Mouse (Mus musculus) midbrain, embryonic 13.5 days (tissue): ENCODE results near the gene Pkdrej. TPM values are rescaled to one million over a fixed set of nuclear protein-coding genes. Genes with fewer than 3 reads are reported as not detected.
"Not testable (repeated sequence)": the region's sequence is repeated elsewhere in the genome, so short reads cannot be mapped to it uniquely, and the experiment has no call there.

ENCODE experiments used
- ATAC-seq: fragments of 200-750 bp; cut with Nextera tagmentation; 2 replicates; pipeline ENCODE4 v1.8.0; 2017; ENCODE audit warnings: mild to moderate bottlenecking, moderate TSS enrichment, moderate library complexity
- H3K27ac ChIP-seq: fragments of 300-500 bp; sonication (generic); 2 replicates; pipeline ENCODE4 v1.5.1; 2015; ENCODE audit warnings: inconsistent platforms, mild to moderate bottlenecking, moderate library complexity
- H3K27me3 ChIP-seq: fragments of 300-500 bp; sonication (generic); 2 replicates; pipeline ENCODE4 v1.6.1; 2015; ENCODE audit warnings: mild to moderate bottlenecking, inconsistent platforms
- H3K36me3 ChIP-seq: fragments of 300-500 bp; sonication (generic); 2 replicates; pipeline ENCODE4 v1.6.1; 2015; ENCODE audit warnings: mild to moderate bottlenecking, inconsistent platforms
- H3K4me1 ChIP-seq: fragments of 300-500 bp; sonication (generic); replicated peaks from 2 replicates; pipeline ENCODE4 v1.6.1; 2015; ENCODE audit warnings: inconsistent platforms
- H3K4me2 ChIP-seq: fragments of 300-500 bp; sonication (generic); replicated peaks from 2 replicates; pipeline ENCODE4 v1.6.1; 2015; ENCODE audit warnings: moderate library complexity, mild to moderate bottlenecking, inconsistent platforms
- H3K4me3 ChIP-seq: fragments of 300-500 bp; sonication (generic); replicated peaks from 2 replicates; pipeline ENCODE4 v1.5.1; 2015; ENCODE audit warnings: mild to moderate bottlenecking, inconsistent platforms
- H3K9ac ChIP-seq: fragments of 300-500 bp; sonication (generic); replicated peaks from 2 replicates; pipeline ENCODE4 v1.6.1; 2015; ENCODE audit warnings: mild to moderate bottlenecking, inconsistent platforms
- H3K9me3 ChIP-seq: fragments of 300-500 bp; sonication (generic); 2 replicates; pipeline ENCODE4 v1.6.1; 2016; ENCODE audit warnings: mild to moderate bottlenecking, inconsistent platforms
- WGBS: fragments of 180-500 bp; shearing (Covaris S2); methylation state at CpG from one replicate; pipeline ENCODE4 v1.1.7; 2015; 5-methylcytosine and 5-hydroxymethylcytosine counted together
- polyA plus RNA-seq: library from polyadenylated mRNA; unstranded; fragments of >200 nt; fragmentation: Nextera tagmentation; extraction: Ambion mirVana; gene quantifications from 2 replicates; pipeline ENCODE4 v1.2.1, GENCODE M21; 2015

Gene Pkdrej
- polyA plus RNA-seq, 1 experiment from 2014 or later: 0.03 TPM

DNA sequence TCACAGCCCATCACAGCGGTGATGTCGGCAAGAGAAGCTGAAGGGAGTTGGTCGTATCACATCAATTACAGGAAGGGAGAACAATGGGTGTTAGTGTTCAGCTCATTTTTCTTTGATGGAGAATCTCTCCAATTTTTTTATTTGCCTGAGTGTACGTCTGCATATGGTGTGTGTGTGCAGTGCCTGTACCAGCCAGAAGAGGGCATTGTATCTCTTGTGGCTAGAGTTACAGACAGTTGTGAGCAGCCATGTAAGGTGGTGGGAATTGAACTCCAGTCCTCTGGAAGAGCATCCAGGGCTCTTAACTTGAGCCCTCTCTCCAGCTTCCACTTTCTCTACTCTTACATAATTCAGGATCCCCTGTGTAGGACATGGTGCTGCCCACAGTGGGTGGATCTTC, 38.4 kb downstream of the Pkdrej start:
- no peak overlapping the region for H3K4me3 ChIP-seq
- no peaks in the 10 kb centered on the region for H3K4me1 ChIP-seq
- no peaks in the 10 kb centered on the region for H3K36me3 ChIP-seq
- H3K9ac ChIP-seq: no peak overlapping the region
- WGBS: 92% methylated on average over 4 of the region's 4 CpGs
- H3K4me2 ChIP-seq: no peak overlapping the region
- H3K27ac ChIP-seq: no peak overlapping the region
- ATAC-seq: no peak
- no peaks in the 10 kb centered on the region for H3K27me3 ChIP-seq
- H3K9me3 ChIP-seq: no peaks in the 10 kb centered on the region

DNA sequence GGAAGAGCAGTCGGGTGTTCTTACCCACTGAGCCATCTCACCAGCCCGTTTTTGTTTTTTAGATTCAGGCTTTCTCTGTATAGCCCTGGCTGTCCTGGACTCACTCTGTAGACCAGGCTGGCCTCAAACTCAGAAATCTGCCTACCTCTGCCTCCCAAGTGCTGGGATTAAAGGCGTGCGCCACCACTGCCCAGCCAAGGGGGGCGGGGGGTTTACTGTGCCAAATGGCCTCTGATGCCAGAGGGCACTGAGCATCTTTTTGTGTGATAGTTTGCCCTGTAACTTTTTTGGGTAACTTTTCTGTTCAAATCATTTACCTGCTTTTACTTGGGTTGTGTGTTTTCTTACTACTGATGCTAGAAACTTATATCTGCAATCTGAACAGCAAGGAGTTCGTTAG, 42.6 kb downstream of the Pkdrej start:
- not testable (repeated sequence) for H3K36me3 ChIP-seq, ATAC-seq, H3K4me1 ChIP-seq, H3K27me3 ChIP-seq, H3K27ac ChIP-seq, H3K9ac ChIP-seq, H3K9me3 ChIP-seq, H3K4me3 ChIP-seq, H3K4me2 ChIP-seq
- 90% methylated on average over 6 of the region's 6 CpGs for WGBS

DNA sequence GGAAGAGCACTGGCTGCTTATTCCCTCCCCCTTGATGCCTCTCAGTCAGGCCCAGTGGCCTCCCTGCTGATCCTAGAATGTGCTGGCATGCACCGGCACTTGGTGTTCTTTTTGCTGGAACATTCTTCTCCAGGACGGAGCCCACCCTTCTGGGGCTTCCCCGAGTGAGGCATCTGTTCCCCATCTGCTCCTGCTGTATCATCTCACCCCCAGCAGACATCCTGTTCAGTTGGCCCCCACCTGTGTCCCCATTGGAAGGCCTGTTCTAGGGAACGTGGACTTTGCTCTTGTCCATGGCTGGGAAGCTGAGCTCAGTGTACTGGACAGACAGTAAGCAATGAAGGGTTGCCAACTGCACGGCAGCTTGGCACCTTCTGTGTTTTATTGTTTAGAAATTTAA, 44.8 kb downstream of the Pkdrej start:
- H3K36me3 ChIP-seq: no peaks in the 10 kb centered on the region
- H3K4me2 ChIP-seq: no peak overlapping the region
- H3K9ac ChIP-seq: no peak overlapping the region
- no peak overlapping the region for H3K4me3 ChIP-seq
- 83% methylated on average over 5 of the region's 5 CpGs for WGBS
- H3K4me1 ChIP-seq: no peaks in the 10 kb centered on the region
- H3K27ac ChIP-seq: no peak overlapping the region
- no peak for ATAC-seq
- no peaks in the 10 kb centered on the region for H3K27me3 ChIP-seq
- no peaks in the 10 kb centered on the region for H3K9me3 ChIP-seq

DNA sequence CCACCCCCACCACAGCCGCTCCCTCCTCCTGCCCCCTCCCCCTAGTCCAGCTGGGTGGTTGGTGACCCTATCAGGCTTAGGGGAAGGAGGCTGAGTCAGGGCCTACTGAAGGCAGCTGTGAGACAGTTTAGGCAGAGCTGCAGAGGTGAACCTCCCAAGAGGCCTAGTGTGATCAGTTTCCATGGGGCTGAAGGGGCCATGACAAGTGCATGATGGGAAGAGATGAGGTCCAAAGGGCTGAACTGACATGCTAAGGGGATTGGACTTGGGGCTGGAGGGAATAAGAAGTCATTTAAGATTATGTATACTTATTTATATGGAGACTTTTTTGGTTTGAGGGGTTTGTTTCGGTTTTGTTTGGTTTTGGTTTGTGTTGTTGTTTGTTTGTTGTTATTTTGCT, 45.3 kb downstream of the Pkdrej start:
- no peaks in the 10 kb centered on the region for H3K4me1 ChIP-seq
- ATAC-seq: no peak
- H3K36me3 ChIP-seq: no peaks in the 10 kb centered on the region
- no peak overlapping the region for H3K27ac ChIP-seq
- H3K9me3 ChIP-seq: no peaks in the 10 kb centered on the region
- 71% methylated on average over 2 of the region's 2 CpGs for WGBS
- H3K9ac ChIP-seq: no peak overlapping the region
- no peak overlapping the region for H3K4me2 ChIP-seq
- H3K27me3 ChIP-seq: no peaks in the 10 kb centered on the region
- no peak overlapping the region for H3K4me3 ChIP-seq

DNA sequence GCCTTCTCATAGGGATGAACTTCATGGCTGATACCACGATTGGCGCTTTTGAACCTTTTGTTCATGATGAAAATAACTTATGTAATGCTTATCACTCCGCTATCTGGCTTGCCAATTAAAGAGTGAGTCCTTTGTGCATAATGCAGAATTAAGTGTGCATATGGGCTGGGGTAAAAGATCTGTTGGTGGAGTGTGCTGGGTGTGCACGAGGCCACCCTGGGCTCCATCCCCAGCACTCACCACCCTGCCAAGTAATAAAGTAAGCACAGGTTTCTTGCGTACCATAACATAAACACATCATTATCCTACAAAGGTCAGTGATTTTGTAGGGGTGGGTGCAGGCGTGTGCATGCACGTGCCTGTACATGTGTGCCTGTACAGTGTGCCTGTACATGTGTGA, 46.5 kb downstream of the Pkdrej start:
- Histone ChIP-seq H3K9ac (no peak overlapping the region), H3K4me1 (no peaks in the 10 kb centered on the region), H3K36me3 (no peaks in the 10 kb centered on the region), H3K4me2 (no peak overlapping the region), H3K27ac (no peak overlapping the region), H3K9me3 (no peaks in the 10 kb centered on the region), H3K4me3 (no peak overlapping the region), H3K27me3 (no peaks in the 10 kb centered on the region)
- ATAC-seq: no peak
- 90% methylated on average over 7 of the region's 7 CpGs for WGBS

DNA sequence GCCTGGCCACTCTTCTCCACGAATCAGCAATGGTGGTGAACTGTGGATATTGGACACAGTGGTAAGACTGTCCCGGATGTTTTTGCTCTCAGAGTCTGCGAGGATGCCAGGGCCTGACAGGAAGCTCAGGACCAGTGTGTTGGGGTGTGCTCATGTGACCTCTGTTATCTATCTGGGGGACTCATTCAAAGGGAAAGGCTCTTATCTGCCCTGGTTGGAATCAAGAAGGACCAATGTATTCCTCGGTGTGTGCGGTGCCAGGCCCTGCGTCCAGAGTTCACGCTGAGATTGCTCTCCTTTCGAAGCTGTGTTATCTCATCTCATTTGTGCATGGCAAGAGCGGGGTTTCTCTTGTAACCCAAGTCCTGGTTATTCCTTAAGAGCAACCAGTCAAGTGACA, 47.1 kb downstream of the Pkdrej start:
- Histone ChIP-seq H3K36me3 (no peaks in the 10 kb centered on the region), H3K9me3 (no peaks in the 10 kb centered on the region), H3K27me3 (no peaks in the 10 kb centered on the region), H3K4me1 (no peaks in the 10 kb centered on the region), H3K4me2 (no peak overlapping the region), H3K9ac (no peak overlapping the region), H3K27ac (no peak overlapping the region), H3K4me3 (no peak overlapping the region)
- 91% methylated on average over 9 of the region's 9 CpGs for WGBS
- ATAC-seq: no peak

DNA sequence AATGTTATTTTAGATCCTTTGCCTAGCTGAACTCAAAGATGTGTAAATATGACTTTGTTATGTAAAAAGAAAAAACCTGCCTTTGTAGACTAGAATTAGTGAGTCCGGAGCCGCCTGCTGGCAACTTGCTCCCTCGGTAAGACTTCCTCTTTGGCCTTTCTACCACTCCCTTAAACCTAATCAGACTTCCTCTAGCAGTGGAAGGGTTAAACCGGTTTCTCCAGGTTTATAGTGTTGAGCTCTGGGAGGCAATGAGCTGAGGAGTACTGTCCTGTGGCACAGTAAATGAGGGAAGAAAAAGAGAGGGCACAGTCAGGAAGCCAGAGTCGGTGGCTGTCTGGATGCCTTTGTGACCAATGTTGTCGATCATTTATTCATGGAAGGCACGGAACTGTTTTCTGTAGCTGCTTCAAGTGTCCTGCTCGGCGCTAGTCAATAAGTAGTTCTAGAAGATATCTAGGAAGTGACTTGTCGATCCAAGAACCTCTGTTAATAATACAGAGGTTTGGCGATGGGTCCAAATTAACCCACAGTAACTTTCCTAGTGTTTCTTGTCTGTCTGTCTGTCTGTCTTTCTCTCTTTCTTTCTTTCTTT, 49.3 kb downstream of the Pkdrej start:
- H3K4me1 ChIP-seq: no peaks in the 10 kb centered on the region
- no peak overlapping the region for H3K27ac ChIP-seq
- no peaks in the 10 kb centered on the region for H3K36me3 ChIP-seq
- no peak overlapping the region for H3K9ac ChIP-seq
- H3K4me2 ChIP-seq: no peak overlapping the region
- ATAC-seq: no peak
- WGBS: 83% methylated on average over 11 of the region's 11 CpGs
- no peaks in the 10 kb centered on the region for H3K27me3 ChIP-seq
- no peak overlapping the region for H3K4me3 ChIP-seq
- H3K9me3 ChIP-seq: no peaks in the 10 kb centered on the region

DNA sequence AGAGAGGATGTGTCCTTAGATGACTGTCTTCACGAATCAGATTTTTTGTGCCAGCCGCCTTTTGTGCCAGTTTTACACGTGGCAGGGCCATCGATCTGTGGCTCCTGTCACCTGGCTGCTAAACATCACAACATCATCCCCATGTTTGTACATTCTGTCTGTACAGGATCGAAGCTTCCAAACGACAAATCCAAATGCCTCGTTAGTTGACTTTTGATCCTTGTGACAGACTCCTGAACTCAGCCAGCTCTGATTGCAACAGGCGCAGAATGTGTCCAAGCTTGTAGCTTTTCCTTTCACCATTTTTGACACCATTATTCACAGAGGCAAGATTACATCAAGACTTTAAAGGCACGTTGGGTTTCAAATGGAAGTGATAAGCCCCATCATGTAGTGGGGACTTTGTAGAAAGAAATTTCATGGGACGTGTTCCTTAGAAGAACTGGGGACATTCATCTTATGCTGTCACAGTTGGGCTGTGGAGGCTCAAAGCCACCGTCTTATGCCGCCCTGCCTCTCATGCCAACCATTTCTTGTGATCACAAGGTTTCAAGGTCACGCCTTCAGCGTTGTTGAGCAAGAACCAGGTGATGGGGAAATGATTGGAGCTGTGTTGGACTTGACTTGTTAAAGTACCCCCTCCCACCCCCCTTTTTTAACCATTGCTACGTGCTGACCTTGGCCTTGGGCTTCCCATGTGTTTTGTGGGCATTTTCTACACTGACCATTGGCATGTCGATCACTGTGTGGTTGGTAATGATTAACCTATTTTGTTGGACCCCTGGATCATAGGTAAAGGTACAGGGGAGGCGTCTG, 50.0 kb downstream of the Pkdrej start:
- Histone ChIP-seq H3K27me3 (no peaks in the 10 kb centered on the region), H3K36me3 (no peaks in the 10 kb centered on the region), H3K4me1 (no peaks in the 10 kb centered on the region), H3K27ac (no peak overlapping the region), H3K4me3 (no peak overlapping the region), H3K4me2 (no peak overlapping the region), H3K9ac (no peak overlapping the region), H3K9me3 (no peaks in the 10 kb centered on the region)
- ATAC-seq: no peak
- 88% methylated on average over 17 of the region's 17 CpGs for WGBS

DNA sequence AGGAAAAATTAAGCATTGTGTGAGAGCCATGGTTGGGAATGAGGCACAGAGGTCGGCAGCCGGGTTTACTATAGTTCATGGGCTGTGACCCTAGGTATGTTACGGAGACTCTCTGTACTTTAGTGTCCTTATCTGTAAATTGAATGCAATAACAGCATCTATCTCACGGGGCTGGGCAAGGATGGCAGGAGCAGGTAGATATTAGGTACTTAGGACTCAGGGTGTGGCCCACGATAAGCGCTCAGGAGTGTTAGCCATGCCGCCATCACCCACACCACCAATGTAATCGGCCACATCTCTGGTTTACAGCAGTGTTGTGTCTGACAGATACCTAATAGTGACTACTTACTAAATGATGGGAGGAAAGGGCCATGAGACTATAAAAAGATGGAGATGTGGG, 52.5 kb downstream of the Pkdrej start:
- Histone ChIP-seq H3K4me2 (no peak overlapping the region), H3K4me1 (no peaks in the 10 kb centered on the region), H3K4me3 (no peak overlapping the region), H3K36me3 (no peaks in the 10 kb centered on the region), H3K9me3 (no peaks in the 10 kb centered on the region), H3K9ac (no peak overlapping the region), H3K27ac (no peak overlapping the region), H3K27me3 (no peaks in the 10 kb centered on the region)
- 94% methylated on average over 8 of the region's 8 CpGs for WGBS
- ATAC-seq: no peak

DNA sequence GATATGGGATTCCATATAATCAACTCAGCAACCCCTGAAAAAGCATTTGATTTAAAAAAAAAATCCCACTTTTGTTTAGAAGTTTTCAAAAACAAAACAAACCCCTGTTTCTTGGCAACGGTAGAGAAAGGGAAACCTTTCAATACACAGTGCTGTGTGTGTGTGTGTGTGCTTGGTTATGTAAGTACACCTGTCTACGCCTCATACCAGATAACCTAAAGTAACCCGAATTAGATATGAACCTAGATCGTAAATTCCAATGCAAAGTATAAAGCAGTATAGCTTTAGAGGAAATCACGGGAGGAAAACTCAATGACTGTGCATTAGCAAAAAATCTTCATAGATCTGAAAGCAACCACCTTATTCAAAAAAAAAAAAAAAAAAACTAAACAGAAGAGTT, 54.9 kb downstream of the Pkdrej start:
- WGBS: 90% methylated on average over 5 of the region's 5 CpGs
- Histone ChIP-seq H3K36me3 (no peaks in the 10 kb centered on the region), H3K4me1 (no peaks in the 10 kb centered on the region), H3K4me2 (no peak overlapping the region), H3K9ac (no peak overlapping the region), H3K4me3 (no peak overlapping the region), H3K9me3 (no peaks in the 10 kb centered on the region), H3K27me3 (no peaks in the 10 kb centered on the region), H3K27ac (no peak overlapping the region)
- ATAC-seq: no peak

DNA sequence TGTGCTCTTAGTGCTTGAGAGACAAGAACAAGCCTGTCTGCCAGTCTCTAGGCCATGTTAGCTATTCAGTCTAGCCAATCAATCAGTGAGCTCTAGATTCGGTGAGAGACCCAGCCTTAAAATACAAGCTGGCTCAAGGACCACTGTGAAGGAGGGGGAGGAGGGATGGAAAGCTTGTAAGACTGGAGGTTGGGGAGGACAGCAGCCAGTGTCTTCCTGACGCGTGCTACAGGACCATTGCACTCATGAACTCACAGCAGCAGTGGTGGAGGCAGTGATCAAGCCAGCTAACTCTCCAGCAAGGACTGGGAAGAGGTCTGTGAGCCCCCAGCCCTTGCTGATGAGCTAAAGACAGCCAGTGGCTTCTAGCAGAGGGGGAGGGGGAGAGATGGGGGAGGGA, 56.5 kb downstream of the Pkdrej start:
- no peaks in the 10 kb centered on the region for H3K27me3 ChIP-seq
- H3K36me3 ChIP-seq: no peaks in the 10 kb centered on the region
- no peak overlapping the region for H3K27ac ChIP-seq
- no peak overlapping the region for H3K9ac ChIP-seq
- 44% methylated on average over 3 of the region's 3 CpGs for WGBS
- no peak overlapping the region for H3K4me3 ChIP-seq
- no peaks in the 10 kb centered on the region for H3K4me1 ChIP-seq
- no peaks in the 10 kb centered on the region for H3K9me3 ChIP-seq
- no peak for ATAC-seq
- H3K4me2 ChIP-seq: no peak overlapping the region
